Mouse (Mus musculus): ENCODE results near the gene Mcf2l. TPM values are rescaled to one million over a fixed set of nuclear protein-coding genes. Genes with fewer than 3 reads are reported as not detected.

The Mcf2l gene
- total RNA-seq, 2 experiments from 2014 or later: 242 to 256 TPM

DNA sequence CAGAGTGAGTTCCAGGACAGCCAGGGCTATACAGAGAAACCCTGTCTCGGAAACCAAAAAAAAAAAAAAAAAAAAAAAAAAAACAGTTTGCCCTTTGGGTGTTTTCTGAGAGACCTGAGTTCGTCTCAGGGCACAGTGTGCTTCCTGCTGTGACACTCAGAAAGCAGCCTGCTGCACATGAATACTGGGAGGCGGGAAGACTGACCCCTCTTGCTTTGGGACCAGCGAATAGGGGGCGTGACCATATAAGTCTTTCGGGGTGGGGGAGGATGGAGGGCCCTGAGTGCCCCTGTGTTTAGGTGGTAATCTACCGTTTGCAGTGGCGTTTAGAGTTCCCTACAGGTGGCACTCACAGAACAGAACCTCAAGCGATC, 636 bp upstream of the Mcf2l start:
- DNase-seq (ENCODE audit: low spot score in 2 of 2): no peak

DNA sequence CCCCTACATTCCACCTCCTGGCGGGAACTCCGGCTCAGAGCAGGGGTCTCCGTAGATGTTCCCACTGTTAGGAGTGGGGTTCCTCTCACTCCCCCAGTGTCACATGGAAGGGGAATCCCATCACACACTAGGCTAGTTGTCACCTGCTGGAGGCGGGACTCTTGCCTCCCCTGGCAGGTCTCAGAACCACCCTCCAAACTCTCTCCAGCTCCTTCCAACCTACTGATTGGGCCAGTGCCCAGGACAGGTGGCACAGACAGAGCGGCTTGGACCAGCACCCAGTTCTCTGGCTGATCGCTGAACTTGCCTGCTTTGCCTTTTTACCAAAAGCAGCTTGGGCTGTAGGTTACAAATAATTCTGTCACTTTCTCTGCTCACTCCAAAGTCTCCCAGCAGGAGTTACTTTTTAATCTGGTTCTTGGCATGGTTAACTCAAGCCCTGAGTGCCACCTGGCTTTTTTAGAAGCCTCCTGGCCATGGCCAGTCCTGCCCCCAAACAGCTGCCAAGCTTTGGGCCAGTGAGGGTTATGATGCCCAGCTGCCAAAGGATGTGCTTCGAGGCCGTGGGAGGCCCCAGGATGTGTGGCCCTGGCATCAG, 687 bp downstream of the Mcf2l start:
- DNase-seq (ENCODE audit: low spot score in 2 of 2): peak; percentile 23 to 40

DNA sequence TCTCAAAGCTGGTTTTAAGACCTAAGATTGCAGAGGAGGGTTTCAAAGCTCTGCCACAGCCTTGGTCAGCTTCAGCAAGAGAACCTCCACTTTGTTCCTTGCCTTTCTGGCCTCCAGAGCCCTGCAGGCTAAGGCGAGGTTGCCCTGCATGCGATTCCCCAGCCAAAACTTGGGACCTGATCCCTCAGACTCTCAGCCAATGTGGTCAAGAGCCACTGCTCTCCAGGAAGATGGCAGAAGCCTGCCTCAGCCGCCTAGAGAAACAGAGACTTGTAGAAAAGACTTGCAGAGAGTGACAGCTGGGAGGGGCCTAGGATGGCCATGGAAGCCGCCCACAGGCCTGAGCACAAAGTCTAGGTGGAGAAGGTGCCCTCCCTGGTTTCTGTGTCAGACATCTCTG, 1.4 kb downstream of the Mcf2l start:
- no peak for DNase-seq (ENCODE audit: low spot score in 2 of 2)

DNA sequence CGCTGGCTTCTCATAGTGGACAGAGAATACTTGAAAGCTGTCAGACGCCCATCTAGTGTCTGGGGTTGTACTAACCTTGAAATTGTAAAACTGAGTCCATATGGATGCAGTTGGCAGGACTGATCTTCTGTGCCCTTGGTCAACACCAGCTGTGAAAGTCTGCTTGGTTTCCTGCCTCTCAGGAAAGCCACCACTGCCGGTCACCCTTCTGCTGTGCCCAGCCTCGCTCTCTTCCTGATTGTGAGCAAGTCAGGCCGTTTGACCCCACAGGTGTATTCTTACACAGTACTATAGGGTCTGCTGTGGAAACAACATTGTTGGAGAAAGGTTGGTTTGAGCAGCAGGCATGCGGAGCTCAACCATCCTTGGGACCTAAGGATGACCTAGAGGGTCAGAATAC, 3.5 kb downstream of the Mcf2l start:
- no peak for DNase-seq (ENCODE audit: low spot score in 2 of 2)

DNA sequence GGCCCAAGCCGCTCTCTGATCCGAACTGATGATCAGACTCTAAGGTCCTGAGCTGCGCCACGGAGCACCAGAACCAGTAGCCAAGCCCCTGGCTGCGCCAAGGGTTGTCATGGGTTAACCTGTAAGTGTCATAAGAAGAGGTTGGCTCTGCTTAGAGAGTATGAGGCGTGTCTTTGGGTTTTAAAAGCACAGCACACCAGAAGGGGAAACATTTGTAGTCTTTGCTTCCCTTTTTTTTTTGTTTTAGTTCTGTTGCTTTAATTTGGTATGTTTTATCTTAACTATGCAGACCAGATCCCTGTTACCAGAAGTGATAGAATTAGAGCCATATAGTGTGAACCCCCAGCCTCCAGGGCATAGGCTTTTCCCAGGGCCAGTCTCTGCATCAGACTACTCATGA, 6.6 kb downstream of the Mcf2l start:
- no peak for DNase-seq (ENCODE audit: low spot score in 2 of 2)

DNA sequence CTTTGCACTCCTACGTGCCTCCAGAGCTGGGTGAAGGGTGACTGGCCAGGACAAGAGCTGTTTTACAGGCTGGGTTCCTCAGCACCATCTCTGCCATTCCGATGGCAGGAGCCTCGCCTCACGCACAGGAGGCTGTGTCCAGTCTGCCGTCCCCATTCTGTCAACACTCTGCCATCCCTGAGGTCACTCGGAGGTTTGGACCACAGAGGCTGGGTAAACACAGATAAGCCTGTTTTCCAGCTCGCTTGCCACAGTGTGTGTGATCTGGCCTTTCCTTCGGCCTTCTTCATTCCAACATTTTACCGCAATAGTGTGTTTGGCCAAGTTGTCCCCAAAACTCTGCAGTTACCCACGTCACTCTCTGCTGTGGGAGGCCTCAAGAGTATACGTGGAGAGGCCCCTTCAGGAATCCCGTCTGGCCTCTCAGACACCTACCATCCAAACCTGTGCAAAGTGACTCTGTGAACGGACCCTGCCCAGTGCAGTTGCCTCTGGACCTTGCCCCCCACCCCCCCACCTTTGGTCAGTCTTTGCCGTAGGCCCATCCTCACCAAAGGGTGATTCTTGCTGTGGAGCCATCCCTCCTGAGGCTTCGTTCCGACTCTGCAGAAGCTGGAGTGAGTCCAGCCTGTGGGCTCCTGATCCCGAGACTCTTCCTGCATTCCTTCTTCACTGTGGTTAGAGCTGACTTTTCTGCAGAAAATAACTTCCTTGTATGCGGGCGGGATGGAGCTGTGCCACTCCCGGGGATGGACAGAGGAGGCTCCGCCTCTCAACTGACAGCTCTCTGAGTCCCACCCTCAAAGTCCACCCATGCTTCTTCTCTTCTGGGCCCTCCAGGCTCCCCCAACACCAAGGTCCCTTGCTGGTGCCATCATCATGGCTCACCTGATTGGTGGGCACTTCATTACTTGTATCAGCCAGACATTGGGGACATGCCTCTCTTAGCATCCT, 9.7 kb downstream of the Mcf2l start:
- DNase-seq (ENCODE audit: low spot score in 2 of 2): no peak

DNA sequence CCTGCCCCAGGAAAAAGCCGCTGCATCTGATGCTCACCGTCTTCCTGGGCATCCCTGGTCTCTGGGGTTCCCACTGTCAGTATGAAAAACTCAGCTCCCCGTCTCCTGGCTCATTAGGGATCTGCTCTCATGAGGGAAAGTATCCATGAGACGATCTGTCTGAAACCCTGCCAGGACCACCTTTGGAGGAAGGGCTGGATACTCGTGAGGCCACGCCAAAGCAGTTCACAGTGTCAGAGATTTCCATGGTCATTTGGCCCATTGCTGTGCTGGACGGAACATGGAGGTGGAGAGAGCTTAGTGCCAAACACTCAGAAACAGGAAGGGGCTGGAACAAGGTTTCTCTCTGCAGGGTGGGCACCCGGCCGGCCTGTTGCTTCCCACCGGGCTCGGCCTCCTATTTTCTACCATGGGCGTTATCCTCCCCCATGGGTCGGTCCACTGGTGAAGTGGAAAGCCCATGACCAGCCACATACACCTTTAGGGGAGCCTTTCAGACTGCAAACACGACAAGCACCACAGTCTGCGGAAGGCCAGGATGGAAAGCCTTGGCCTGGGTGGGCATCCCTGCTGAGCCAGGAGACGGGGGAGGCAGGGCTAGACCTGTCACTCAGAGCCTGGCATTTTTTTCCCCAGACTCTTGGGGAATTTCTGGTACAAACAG, 14.3 kb downstream of the Mcf2l start:
- DNase-seq (ENCODE audit: low spot score in 2 of 2): no peak

DNA sequence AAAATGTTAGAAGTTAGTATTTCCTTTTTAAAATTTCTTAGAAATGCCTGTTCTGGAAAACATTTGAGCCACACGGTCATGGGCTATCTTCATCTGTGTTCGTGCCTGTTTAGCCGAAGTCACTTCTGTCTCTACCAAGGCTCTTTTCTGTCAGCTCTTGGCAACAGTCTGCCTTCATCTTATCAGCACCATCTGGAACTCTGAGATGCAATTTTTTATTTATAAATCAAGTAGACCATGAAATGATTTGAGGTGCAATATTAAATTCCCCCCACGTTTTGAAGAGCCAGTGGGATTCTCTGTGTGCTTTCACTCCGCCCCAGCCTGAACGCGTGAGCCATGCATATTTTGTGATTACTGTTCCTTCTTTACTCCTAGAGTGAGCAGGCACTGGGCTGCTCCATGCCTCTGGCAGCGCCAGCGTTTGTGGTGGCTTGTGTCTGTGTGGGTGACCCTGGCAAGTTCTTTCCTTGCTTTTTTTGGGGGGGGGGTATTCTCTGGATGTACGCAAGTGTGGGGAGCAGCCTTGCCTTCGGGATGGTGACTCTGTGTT, 15.5 kb downstream of the Mcf2l start:
- no peak for DNase-seq (ENCODE audit: low spot score in 2 of 2)

DNA sequence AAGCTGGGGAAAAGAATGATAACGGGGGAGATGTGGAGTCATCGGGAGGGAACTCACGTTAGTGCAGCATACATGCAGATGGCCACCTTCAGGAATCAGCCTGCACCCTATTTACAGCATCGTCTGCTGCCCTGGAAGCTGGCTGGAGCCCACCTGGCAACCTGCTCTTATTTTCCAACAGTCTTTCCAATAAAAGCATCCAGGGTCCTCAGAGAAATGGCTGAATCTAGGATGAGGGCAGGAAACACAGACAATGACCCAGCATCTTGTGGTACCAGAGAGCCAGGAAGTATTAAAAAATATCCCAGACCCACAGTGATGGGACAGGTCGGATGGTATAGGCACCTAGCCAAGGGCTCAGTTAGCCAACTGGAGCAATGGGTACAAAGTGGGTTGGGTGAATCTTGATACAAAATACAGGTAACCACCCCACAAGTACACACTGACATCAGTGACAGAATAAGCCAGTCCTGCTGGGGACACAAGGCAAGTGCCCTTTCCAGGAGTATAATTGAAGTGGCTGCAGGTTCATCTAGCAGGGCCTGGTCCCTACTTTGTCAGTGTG, 19.4 kb downstream of the Mcf2l start:
- no peak for DNase-seq (ENCODE audit: low spot score in 2 of 2)

DNA sequence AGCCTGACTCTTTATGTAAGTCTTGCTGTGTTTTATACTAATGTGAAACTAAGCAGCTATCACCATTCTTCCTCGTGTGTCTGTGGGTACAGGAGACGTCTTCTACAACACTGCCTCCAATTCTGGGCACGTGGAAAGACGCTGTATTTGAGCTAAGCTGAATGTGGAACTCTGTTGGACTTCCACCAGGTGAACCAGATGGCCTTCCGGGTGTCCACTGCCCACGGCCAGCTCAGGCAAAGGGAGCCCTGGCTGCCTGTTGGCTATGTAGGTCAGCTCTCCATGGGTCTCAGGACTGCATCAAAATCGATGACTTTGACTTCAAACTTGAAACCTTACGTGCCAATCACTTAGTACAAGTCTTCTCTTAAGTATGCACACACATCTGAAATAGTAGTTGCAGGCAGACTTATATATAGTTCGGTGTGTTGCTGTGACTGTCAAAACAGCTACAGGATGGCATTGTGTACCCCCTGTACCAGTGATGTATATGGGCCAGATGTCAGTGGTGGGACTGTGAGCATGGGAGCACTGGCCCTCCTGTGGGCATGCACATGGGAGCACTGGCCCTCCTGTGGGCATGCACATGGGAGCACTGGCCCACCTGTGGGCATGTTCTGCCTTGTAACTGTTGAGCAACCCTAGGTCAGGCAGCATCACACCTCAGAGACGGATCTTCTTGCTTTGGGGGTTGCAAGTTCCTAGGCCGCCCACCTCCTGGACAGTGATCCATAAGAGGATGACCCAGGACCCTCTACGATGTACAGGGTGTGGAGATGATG, 20.4 kb downstream of the Mcf2l start:
- DNase-seq (ENCODE audit: low spot score in 2 of 2): no peak

DNA sequence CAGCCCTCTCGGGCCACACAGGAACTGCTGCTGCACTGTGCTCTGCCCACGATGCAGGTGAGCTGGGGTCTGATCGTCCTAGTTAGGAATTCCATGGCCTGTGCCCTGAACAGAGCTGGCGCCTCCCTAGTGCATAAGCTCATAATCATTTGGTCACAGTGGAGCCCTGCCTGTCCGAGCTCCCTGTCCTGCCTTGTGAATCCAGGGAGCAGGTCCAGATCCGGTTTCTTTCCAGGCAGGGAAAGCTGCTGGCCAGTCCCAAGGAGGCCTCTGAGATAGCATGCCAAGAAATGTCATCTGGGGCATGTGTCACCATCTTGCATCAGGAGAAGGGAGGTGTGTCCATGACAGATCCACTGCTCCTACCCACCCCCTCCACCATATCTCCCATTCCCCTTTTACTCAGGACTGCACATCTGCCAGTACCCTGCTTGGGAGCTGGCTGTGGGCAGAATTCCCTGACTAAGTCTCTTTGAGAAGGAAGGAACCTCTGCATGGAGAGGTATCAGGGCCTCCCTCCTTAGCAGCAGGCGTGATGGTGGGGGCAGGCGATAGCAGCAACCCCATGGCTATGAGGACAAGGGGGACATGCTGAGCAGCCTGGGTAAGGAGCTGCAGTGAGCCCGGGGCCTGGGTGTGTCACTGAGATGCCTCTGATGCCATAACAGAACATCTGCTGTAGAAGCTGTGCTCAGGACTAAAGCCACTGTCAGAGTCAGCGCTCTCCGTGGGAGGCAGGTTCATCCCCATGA, 21.4 kb downstream of the Mcf2l start:
- no peak for DNase-seq (ENCODE audit: low spot score in 2 of 2)

DNA sequence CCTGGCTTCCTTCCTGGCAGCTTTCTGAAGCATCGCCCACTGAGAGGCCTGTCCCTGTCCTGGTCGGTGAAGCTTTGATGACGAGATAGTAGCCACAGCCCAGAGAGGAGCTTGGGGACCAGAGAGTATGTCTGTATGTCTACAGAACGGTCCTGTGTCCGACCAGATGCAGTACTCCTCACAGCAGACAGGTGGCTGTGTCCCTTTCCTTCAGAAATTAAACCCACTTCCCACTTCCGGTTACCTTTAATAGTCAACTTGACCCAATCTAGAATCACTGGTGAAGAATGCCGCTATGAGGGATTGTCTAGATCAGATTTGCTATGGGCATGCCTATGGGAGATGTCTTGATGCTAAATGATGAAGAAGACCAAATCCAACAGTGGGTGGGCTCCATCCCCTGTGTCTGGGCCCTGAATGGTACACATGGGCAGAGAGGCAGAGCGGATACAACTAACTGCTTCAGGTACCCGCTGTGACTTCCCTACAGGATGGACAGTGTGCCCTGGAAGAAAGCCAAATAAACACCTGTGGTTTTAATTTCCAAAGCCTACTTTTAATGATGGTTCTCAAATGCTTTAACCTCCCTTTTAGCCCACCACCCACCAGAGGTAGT, 22.0 kb downstream of the Mcf2l start:
- no peak for DNase-seq (ENCODE audit: low spot score in 2 of 2)

DNA sequence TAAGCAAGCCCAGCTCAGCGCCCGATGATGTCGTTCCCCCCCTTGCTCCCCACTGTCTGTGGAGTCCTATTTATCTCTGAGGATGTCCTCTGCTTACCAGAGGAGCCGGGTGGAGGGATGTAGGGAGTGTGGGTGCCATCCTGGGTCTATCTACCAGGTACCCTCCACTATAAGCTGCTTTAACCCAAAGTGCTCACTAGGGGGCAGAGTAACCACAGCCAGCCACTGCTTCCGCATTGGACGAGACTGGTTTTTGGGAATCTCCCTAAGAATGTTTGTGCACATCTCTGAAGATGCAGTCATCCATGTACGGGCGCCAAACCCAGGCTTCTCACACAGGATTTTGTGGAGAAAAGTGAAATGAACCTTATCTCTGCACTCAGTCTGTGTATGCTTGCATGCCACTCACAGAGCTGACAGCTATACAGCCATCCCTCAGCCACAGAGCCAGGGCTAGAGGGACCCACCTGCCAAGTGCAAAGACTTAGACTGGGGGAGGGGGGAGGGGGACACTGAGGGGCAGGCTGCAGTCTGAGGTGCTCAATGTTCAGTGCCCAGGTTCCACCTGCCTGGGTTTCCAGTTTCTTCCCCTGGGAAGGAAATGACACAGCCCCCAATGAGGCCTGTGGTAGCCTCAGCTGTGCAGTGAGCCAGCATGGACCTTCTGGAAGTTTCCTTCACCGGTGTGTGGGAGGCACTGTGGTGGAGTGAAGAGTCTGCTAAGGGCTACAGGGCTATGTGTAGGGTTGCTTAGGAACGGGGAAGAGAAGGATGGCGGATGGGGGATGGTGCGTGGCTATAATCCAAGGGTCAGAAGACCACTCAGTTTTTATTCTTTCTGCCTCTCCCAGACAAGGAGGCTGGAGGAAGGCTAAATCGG, 23.1 kb downstream of the Mcf2l start:
- peak; percentile 73 to 76 for DNase-seq (ENCODE audit: low spot score in 2 of 2)

DNA sequence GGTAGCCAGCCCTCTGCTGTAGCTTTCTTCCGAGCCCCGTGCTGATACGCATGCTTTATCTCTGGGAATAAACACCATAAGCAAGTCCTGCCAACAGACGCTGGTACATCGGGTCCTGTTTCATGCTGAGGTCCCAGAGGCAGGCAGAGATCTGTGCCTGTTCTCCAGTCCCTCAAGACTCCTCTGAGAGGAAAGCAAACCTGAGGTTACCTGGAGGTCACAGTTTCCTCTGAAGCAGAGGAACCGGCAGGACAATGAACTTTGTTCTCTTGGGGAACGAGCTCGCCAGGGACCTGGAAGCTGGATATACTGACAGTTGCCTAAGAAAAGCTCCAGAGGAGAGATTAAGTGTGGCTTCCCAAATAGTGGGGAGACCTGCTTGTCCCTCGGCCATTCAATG, 24.2 kb downstream of the Mcf2l start:
- DNase-seq (ENCODE audit: low spot score in 2 of 2): no peak

DNA sequence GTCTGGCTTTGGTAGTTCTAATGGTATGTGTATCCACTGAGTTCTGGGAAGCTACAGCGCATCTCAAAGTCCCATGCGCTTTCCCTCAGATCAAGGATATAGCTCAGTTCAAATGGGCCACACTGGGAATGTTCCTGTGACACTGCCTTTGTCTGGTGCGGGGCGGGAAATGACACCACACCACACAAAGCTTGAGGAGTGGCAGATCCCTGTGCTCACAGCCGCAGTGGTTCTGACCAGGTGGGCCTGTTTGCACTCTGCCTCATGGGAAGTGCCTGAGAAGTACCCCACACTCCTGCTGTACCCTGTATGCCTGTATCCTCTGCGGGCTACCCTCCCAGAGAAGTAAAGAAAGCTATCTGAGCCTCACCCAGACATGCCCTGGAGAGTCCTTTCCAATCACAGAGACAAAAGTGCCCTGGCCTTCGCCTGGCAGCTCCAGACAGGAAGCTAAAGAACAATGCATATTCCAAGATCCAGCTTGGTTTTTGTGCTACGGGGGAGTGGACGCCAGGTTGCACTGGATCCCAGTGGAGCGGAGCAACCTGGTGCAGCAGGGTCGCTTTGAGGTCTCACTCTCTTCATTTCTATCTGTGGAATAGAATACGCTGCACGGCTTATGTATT, 30.3 kb downstream of the Mcf2l start:
- DNase-seq (ENCODE audit: low spot score in 2 of 2): no peak

DNA sequence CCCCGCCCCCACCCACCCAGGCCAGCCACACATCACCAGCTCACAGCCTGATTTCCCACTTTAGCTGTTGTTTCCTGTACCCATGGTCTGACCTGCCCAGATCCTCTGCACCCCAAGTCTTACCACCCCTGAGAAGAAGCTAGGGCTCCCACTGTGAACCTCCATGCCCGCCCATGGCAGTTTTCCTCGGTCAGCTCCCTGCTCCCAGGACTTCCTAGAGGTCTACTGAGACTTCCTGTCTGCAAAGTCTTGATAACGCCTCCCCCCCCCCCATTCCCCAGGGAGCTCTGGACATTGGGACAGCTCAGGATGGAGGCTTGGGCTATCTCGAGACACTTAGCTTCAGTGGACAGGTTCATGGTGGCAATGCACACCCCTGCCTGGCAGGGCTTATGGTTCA, 31.5 kb downstream of the Mcf2l start:
- no peak for DNase-seq (ENCODE audit: low spot score in 2 of 2)

DNA sequence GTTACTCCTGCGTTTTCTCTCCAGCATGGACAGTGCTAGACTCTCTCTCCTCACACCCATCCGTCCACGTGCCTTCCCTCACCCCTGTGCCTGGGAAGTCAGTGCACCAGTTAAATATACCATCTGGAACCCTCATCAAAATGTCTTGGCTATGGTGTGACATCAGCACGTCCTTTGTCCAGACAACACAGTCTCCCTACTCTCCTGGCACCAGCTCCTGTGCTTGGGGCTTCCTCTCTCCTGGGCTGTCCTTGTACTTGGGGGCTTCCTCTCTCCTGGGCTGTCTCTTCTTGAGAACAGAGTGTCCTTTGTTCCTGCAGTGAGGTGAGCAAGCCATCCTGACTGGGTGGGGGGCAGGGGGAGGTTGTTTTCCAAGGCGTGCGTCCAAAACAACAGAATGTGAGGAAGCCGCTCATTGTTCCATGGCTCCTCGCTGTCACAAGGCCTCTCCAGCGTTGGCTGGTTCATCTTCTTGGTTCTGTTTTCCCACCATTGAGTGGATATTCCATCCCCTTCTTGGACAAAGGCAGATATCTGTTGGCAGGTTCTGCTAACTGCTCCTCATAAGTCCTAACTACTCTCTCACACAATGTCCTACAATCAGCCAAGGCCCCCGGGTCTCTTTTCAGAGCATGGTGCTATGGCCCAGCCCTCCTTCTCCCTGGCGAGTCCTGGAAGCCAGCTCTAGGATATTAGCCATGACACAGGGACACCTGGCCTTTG, 32.2 kb downstream of the Mcf2l start:
- no peak for DNase-seq (ENCODE audit: low spot score in 2 of 2)
